Mouse (Mus musculus) heart, postnatal 0 days (tissue): Measurements from ENCODE around the gene Dpy19l2.

Source experiments
- CTCF ChIP-seq: IDR thresholded peaks from 2 replicates; pipeline ENCODE4 v1.5.1; 2016; ENCODE audit warnings: antibody characterized with exemption, control low read depth, low read depth
- EP300 ChIP-seq: IDR thresholded peaks from 2 replicates; pipeline ENCODE4 v1.6.1; 2016; ENCODE audit warnings: antibody characterized with exemption, low read depth

DNA sequence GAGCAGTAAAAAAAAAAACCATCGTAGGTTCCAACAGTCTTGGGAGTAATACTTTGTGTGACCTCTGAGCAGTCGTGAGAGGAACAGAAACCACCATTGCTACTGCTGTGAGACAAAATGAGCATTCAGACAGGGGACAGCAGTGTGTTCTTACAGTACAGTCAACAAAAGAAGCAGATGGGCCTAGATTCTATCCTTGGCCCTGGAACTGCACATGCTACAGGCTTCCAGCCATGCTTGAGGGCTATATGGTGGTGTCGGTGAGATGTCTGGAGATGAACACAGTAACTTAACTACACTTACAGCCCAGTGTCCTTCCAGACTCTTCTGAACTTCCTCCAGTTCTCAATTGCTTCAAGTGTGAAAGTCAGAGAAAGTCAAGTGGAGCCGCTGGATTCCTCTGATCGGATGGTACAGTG lies 184.0 kb downstream of the Dpy19l2 start:
- no peak for TF ChIP-seq CTCF
- TF ChIP-seq EP300 = no peak
